23 mouse cellular contexts compared by ENCODE assay signal in genomic region chr14:62159690-62160089, GRCm38 (mm10).
"Had no signal": no experiment of that assay in that cellular context is flagged by ENCODE, and none has a peak within 500 bp of the region (broad histone marks: within the 10 kb centered on the region; RNA-seq: fewer than 3 reads in every experiment).

No protein-coding gene starts in this region.

- H3K36me3 ChIP-seq: liver, embryonic 12.5 days; liver, embryonic 15.5 days; lung, embryonic 15.5 days; midbrain, embryonic 10.5 days; midbrain, embryonic 13.5 days had no signal

- H3K4me1 ChIP-seq: liver, embryonic 12.5 days; liver, embryonic 15.5 days; megakaryocyte, embryonic 14.5 days; midbrain, embryonic 10.5 days; midbrain, embryonic 13.5 days had no signal

- H3K9ac ChIP-seq: liver, embryonic 12.5 days; liver, embryonic 15.5 days; lung, embryonic 15.5 days; midbrain, embryonic 13.5 days had no signal

- H3K9me3 ChIP-seq: liver, embryonic 12.5 days; liver, embryonic 15.5 days; lung, embryonic 15.5 days; midbrain, embryonic 10.5 days; midbrain, embryonic 13.5 days had no signal

- DNase-seq: kidney, adult 2 months; kidney, postnatal 25 days; layer of hippocampus, adult 9-11 months; layer of hippocampus, postnatal 36 days; liver; lung, adult 18-20 months; lung, postnatal 10 days; lung, postnatal 36 days; right cerebral cortex, postnatal 14 days; right cerebral cortex, postnatal 4 days; thymus, adult 2 months; thymus, postnatal 14 days; thymus, postnatal 4 days had no signal

- H3K4me3 ChIP-seq: layer of hippocampus, adult 2 months; left cerebral cortex, adult 2 months; liver, embryonic 12.5 days; liver, embryonic 15.5 days; lung, embryonic 15.5 days; megakaryocyte, embryonic 14.5 days; midbrain, embryonic 10.5 days; midbrain, embryonic 13.5 days had no signal

- H3K27ac ChIP-seq: kidney, postnatal 0 days; layer of hippocampus, adult 2 months; left cerebral cortex, adult 2 months; liver, embryonic 12.5 days; liver, embryonic 15.5 days; lung, embryonic 15.5 days; midbrain, embryonic 10.5 days; midbrain, embryonic 13.5 days; stomach, postnatal 0 days had no signal

- H3K27me3 ChIP-seq: liver, embryonic 12.5 days; liver, embryonic 15.5 days; lung, embryonic 15.5 days; megakaryocyte, embryonic 14.5 days; midbrain, embryonic 13.5 days had no signal

- H3K4me2 ChIP-seq: liver, embryonic 12.5 days; liver, embryonic 15.5 days; lung, embryonic 15.5 days; midbrain, embryonic 13.5 days had no signal

- ATAC-seq: liver, embryonic 12.5 days; midbrain, embryonic 13.5 days had no signal
